Mouse (Mus musculus) thymus, adult 2 months (tissue): ENCODE measurements at regions not wholly inside any gene's neighbourhood (a gene's known extent, or its start where the extent isn't known, plus 50 kb on each side); places are given as distances from the start of the nearest gene placed in this dataset.

Experiments used
- CTCF ChIP-seq: fragments of 200-500 bp; IDR thresholded peaks from 2 replicates; pipeline ENCODE4 v1.5.1; 2012; ENCODE audit warnings: mild to moderate bottlenecking, control low read depth, low read length, moderate library complexity, borderline replicate concordance; ENCODE audit not compliant: control insufficient read depth, poor library complexity, insufficient read depth; ENCODE audit errors: extremely low read depth
- POLR2A ChIP-seq: fragments of 200-500 bp; IDR thresholded peaks from 2 replicates; pipeline ENCODE4 v1.6.1; 2012; ENCODE audit warnings: mild to moderate bottlenecking, low read length, control low read depth, moderate library complexity; ENCODE audit not compliant: control insufficient read depth, poor library complexity, insufficient read depth; ENCODE audit errors: extremely low read depth

- no peak for TF ChIP-seq CTCF
- TF ChIP-seq POLR2A = no peak
These were observed 232.8 kb upstream of the Trib2 start for GRCm38 (mm10) chr12:16049545-16049944.
